Mouse (Mus musculus): ENCODE measurements at regions not wholly inside any gene's neighbourhood (a gene's known extent, or its start where the extent isn't known, plus 50 kb on each side); places are given as distances from the start of the nearest gene placed in this dataset.

DNA sequence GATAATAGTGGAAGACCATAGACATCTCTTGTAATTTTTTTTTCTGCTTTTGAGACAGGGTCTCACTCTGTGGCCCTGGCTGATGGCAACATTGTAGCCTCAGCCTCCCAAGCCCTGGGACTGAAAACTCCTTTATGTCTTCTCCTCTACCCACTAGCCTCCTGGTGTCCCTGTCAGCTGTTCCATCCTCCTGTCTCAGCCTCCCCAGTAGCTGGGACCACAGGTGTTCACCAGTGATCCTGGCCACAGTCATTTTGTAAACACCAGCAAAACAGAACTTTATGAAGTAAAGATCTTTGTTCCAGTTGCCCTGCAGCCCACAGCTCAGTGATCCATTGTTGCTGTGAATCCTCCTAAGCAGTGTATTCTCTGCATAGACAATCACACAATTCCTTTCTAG lies 129.9 kb upstream of the Eya4 start:
- no peak for DNase-seq

GRCm38 (mm10) chr10:23478902-23479301 lies 128.3 kb upstream of the Eya4 start:
- DNase-seq, result no peak

DNA sequence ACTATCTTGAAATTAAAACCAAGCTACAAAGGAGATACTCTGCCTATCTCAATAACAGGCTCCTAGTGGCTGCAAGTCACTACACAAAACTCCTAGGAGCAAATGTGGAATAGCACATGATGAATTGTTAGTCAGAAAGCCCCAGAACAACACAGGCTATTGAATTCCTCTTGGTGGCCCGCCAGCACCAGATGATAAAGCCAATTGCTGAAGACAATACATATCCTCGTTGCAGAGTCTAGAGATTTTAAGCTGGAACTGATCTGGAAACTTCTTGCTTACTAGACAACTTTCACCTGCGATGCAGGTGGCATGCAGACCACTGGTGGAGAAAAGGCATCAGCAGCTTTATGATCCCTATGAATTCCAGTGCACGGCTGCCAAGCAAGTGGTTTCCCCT lies 126.5 kb upstream of the Eya4 start:
- no peak for DNase-seq

DNA sequence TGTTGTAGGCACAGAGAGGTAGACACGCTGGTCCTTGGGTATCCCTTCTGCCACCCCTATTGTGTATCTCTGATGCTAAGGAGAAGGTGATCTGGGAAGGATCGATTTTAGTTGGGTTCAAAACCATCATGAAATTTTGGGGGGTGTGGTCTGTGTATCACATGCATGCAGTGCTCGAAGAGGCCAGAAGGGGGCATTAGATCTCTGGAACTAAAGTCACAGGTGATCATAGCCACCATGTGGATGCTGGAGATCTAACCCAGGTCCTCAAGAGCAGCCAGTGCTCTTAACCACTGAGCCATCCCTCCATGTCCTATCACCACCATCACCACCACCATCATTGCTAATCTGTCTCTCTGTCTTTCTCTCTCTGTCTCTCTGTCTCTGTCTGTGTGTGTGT lies 100.4 kb upstream of the Eya4 start:
- no peak for DNase-seq

DNA sequence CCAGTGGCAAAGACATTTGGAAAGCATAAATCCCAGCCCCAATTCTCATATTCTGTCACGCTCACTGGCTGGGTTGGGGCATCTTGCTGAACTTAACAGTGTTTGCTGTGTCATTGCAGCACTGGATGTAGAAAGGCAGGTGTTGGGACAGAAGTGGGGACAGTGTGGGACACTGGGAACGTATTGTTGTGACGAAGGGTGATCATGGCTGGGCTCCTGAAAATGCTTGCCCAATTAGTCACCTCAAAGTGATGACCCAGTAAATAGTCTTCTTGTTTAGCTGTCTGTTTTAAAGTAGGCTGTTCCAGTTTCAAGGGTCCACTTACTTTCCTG lies 100.0 kb upstream of the Eya4 start:
- no peak for DNase-seq

GRCm38 (mm10) chr10:23449860-23450646 lies 99.5 kb upstream of the Eya4 start:
- no peak for DNase-seq

DNA sequence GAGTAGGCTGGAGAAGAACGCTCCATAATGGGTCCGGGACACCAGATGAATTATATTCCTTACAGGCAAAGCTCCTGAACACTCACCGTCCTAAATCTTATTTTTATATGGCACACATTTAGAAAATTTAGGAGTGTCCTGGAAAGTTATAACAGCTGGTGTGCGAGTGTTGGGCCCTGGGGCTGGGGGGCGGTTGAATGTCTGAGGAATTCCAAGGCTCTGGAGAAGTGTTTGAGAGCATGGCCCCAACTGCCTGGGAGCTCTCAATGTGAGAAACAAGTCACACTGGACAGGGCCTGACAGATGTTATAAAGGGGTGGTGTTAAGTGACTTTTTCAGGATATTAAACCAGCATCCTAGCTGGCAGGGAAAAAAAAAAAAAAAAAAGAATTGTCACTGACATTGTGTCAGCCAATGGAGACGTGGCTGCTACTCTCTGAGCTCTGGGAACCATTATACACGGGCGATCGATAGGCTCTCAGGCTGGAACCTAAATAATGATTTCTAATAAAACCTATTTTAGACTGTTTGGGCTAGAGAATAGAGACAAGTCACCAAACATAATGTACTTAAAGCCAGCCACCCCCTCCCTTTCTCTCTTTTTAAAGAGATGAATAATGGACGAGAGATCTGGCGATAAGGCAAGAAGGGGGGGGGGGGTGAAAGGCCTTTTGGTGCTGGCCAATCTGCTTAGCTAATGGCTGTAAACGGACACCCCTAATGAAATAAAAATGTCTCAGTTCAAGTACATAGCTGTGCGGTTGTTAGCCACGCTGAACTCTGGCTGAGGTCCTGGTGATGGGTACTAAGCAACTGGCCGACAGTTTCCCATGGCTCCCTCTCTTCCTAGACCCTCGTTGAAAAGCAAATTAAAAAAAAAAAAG lies 98.6 kb upstream of the Eya4 start:
- no peak for DNase-seq

DNA sequence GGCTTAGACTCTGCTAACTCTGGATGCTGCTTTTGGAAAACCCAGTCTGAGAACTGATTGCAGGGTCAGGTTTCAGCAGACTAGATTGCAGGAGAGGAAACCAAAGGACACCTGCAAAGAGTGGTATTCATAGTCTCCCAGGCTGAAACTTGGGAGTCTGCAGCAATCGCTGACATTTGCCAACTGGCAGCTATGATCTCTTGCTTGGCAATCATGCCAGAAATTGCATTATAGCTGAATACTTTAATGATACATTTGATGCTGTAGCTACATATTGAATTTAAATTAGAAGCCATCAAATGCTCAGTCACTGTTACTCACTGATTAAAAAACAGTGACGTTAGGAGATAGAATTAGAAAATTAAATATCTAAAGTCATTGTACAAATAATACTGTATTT lies 79.8 kb upstream of the Eya4 start:
- DNase-seq, result no peak

- DNase-seq, result no peak
Observed at GRCm38 (mm10) chr10:23413794-23414518, 63.4 kb upstream of the Eya4 start.

- no peak for DNase-seq
Observed at GRCm38 (mm10) chr10:23403351-23403938, 52.9 kb upstream of the Eya4 start.
